Comparison of ENCODE assay signal across 10 mouse cellular contexts in genomic region chr6:115666641-115667040, GRCm38 (mm10). TPM values are rescaled to one million over a fixed set of nuclear protein-coding genes. Genes with fewer than 3 reads are reported as not detected.
DNase-seq lines count a peak whose midpoint lies in the region; ATAC-seq and TF ChIP-seq lines count a peak whose summit lies in the region.
"Had no signal": no experiment of that assay in that cellular context is flagged by ENCODE, and none has a peak within 500 bp of the region (broad histone marks: within the 10 kb centered on the region; RNA-seq: fewer than 3 reads in every experiment).

No protein-coding gene starts in this region.

- no peak for TF ChIP-seq POLR2A in thymus, adult 2 months (IDR thresholded peaks at IDR 0.05; ENCODE audit: control insufficient read depth, extremely low read depth, insufficient read depth, low read length, poor library complexity)

- no peak overlapping the region for H3K27ac ChIP-seq in thymus, adult 2 months (ENCODE audit: control insufficient read depth, insufficient read depth, low read length)
- H3K27ac ChIP-seq in forebrain, embryonic 10.5 days = no peak overlapping the region
- H3K27ac ChIP-seq: limb, embryonic 10.5 days had no signal

- H3K4me3 ChIP-seq in thymus, adult 2 months (ENCODE audit: control insufficient read depth, insufficient read depth, low read length) = no peak overlapping the region
- H3K4me3 ChIP-seq in forebrain, embryonic 10.5 days = no peak overlapping the region
- H3K4me3 ChIP-seq: limb, embryonic 10.5 days had no signal

- no peaks in the 10 kb centered on the region for H3K27me3 ChIP-seq in thymus, adult 2 months (ENCODE audit: control insufficient read depth, insufficient read depth, low read length)
- no peaks in the 10 kb centered on the region for H3K27me3 ChIP-seq in forebrain, embryonic 10.5 days (ENCODE audit: poor library complexity, severe bottlenecking)

- peak; percentile 89 for ATAC-seq in megakaryocyte, adult 5-6 weeks (ENCODE audit: poor library complexity, severe bottlenecking)
- ATAC-seq: forebrain, postnatal 0 days had no signal

- 85% methylated on average over 4 of the region's 4 CpGs for WGBS in thymus, adult 2 months
- WGBS in forebrain, embryonic 10.5 days = 89% methylated on average over 4 of the region's 4 CpGs

- TF ChIP-seq CTCF in thymus, adult 2 months (IDR thresholded peaks at IDR 0.05; ENCODE audit: borderline replicate concordance, control insufficient read depth, extremely low read depth, insufficient read depth, low read length, poor library complexity) = no peak

- H3K36me3 ChIP-seq in thymus, adult 2 months (ENCODE audit: control insufficient read depth, insufficient read depth, low read length) = no peaks in the 10 kb centered on the region
- H3K36me3 ChIP-seq in forebrain, embryonic 10.5 days (replicated peaks) = peaks cover 54% of the 10 kb centered on the region

- H3K9me3 ChIP-seq in forebrain, embryonic 10.5 days = no peaks in the 10 kb centered on the region
- H3K9me3 ChIP-seq: limb, embryonic 10.5 days had no signal

- H3K4me1 ChIP-seq in thymus, adult 2 months (replicated peaks; ENCODE audit: control insufficient read depth, insufficient read depth, low read length) = 0 out of 2 replicates have a peak, but pooled peaks cover 2% of the 10 kb centered on the region
- H3K4me1 ChIP-seq in forebrain, embryonic 10.5 days = no peaks in the 10 kb centered on the region

- DNase-seq in 3T3-L1 (ENCODE audit: low read depth, low spot score) (peak; percentile 53), adipocyte (ENCODE audit: low spot score) (peak; percentile 96), liver (peak; percentile 43)
- DNase-seq in thymus, adult 2 months = no peak
- DNase-seq in cerebellum, postnatal 10 days = no peak
- DNase-seq in forebrain, embryonic 10.5 days (ENCODE audit: extremely low spot score, low spot score) = no peak
- DNase-seq in right cerebral cortex, postnatal 36 days (ENCODE audit: low spot score in 2 of 2) = no peak
- DNase-seq: forebrain, postnatal 0 days had no signal

RNA-seq across cellular contexts. Expression of gene Raf1, which starts 9.8 kb away (rescaled TPM):
- 140 and 149 TPM in 2 replicates for total RNA-seq in megakaryocyte, adult 5-6 weeks (2015)
- total RNA-seq in megakaryocyte, adult 5-6 weeks (2017) = 84.8 and 108 TPM in 2 replicates
- 185 and 209 TPM in 2 replicates for polyA plus RNA-seq in thymus, adult 2 months (2012; rRNA removed)
- polyA plus RNA-seq in forebrain, embryonic 10.5 days (2016; fragmentation: Nextera tagmentation; extraction: Ambion mirVana) = 119 and 121 TPM in 2 replicates

Comparison
In these comparisons a context has a peak if more than half of its experiments do, and no peak if none do; other contexts are left out.
1. DNase-seq: peak in 3T3-L1 (single experiment), adipocyte (single experiment) and liver (single experiment); none in thymus, adult 2 months (single experiment), cerebellum, postnatal 10 days (0 of 2), forebrain, embryonic 10.5 days (single experiment) and right cerebral cortex, postnatal 36 days (0 of 2).